ENCODE assay signal across 12 mouse cellular contexts in genomic region chr3:58485883-58486282, GRCm38 (mm10). TPM values are rescaled to one million over a fixed set of nuclear protein-coding genes. Genes with fewer than 3 reads are reported as not detected.
DNase-seq lines count a peak whose midpoint lies in the region; ATAC-seq and TF ChIP-seq lines count a peak whose summit lies in the region.
"Had no signal": no experiment of that assay in that cellular context is flagged by ENCODE, and none has a peak within 500 bp of the region (broad histone marks: within the 10 kb centered on the region; RNA-seq: fewer than 3 reads in every experiment).

No protein-coding gene starts in this region.

- H3K4me2 ChIP-seq in kidney, embryonic 14.5 days (replicated peaks; ENCODE audit: low read depth, low read length): no peak overlapping the region
- H3K4me2 ChIP-seq: embryonic facial prominence, embryonic 13.5 days; kidney, embryonic 15.5 days; neural tube, embryonic 13.5 days had no signal

- DNase-seq in kidney, adult 2 months: no peak
- DNase-seq in CD4-positive, CD25-positive, alpha-beta regulatory T cell, adult 2 months (ENCODE audit: low read depth, low spot score): peak; percentile 69
- peak; percentile 7 for DNase-seq in brain, embryonic 14.5 days (ENCODE audit: low read depth)
- no peak for DNase-seq in layer of hippocampus, adult 18-20 months (ENCODE audit: low spot score in 2 of 2)
- DNase-seq in adrenal gland, adult 18-20 months (ENCODE audit: low spot score in 2 of 2): no peak
- no peak for DNase-seq in adrenal gland, adult 2 months
- DNase-seq: heart, adult 18-20 months had no signal

- H3K9ac ChIP-seq in kidney, embryonic 14.5 days (ENCODE audit: low read depth, low read length): no peak overlapping the region
- H3K9ac ChIP-seq: embryonic facial prominence, embryonic 13.5 days; kidney, embryonic 15.5 days; neural tube, embryonic 13.5 days had no signal

- no peak overlapping the region for H3K4me3 ChIP-seq in kidney, adult 2 months (ENCODE audit: insufficient read depth, low read depth, low read length)
- H3K4me3 ChIP-seq in kidney, embryonic 14.5 days (ENCODE audit: low read length): no peak overlapping the region
- H3K4me3 ChIP-seq: embryonic facial prominence, embryonic 13.5 days; kidney, embryonic 15.5 days; neural tube, embryonic 13.5 days had no signal

- no peak for ATAC-seq in kidney, embryonic 14.5 days (ENCODE audit: low FRiP score, low TSS enrichment)
- peak; percentile 88 for ATAC-seq in neutrophil, adult 5-6 weeks (ENCODE audit: extremely low read depth, insufficient number of reproducible peaks, low FRiP score, poor library complexity, severe bottlenecking)

- TF ChIP-seq CTCF in kidney, adult 2 months (conservative IDR thresholded peaks at IDR 0.05; ENCODE audit: insufficient read depth, insufficient read length, low read depth, low read length): peak; percentile 50
- peak; percentile 41; the same call in 1 of the 2 replicates for TF ChIP-seq CTCF in brain, embryonic 14.5 days (IDR thresholded peaks at IDR 0.05; ENCODE audit: borderline replicate concordance, extremely low read depth, insufficient read depth, insufficient read length)

- no peaks in the 10 kb centered on the region for H3K27me3 ChIP-seq in kidney, adult 2 months (replicated peaks; ENCODE audit: control insufficient read depth, insufficient read depth, low read length)
- H3K27me3 ChIP-seq in kidney, embryonic 14.5 days (ENCODE audit: control insufficient read depth, insufficient read depth, low read length): no peaks in the 10 kb centered on the region
- H3K27me3 ChIP-seq: embryonic facial prominence, embryonic 13.5 days; kidney, embryonic 15.5 days; neural tube, embryonic 13.5 days had no signal

- no peaks in the 10 kb centered on the region for H3K4me1 ChIP-seq in kidney, adult 2 months (ENCODE audit: control insufficient read depth, insufficient read depth, low read length)
- H3K4me1 ChIP-seq in kidney, embryonic 14.5 days (ENCODE audit: control insufficient read depth, insufficient read depth, low read length): no peaks in the 10 kb centered on the region
- H3K4me1 ChIP-seq: embryonic facial prominence, embryonic 13.5 days; kidney, embryonic 15.5 days; neural tube, embryonic 13.5 days had no signal

- 72% methylated on average over 7 of the region's 7 CpGs for WGBS in kidney, adult 2 months
- WGBS in kidney, embryonic 14.5 days: 79% methylated on average over 7 of the region's 7 CpGs

- no peaks in the 10 kb centered on the region for H3K36me3 ChIP-seq in kidney, adult 2 months (ENCODE audit: control insufficient read depth, insufficient read depth, low read length)
- no peaks in the 10 kb centered on the region for H3K36me3 ChIP-seq in kidney, embryonic 14.5 days (ENCODE audit: control insufficient read depth, insufficient read depth, low read length)
- H3K36me3 ChIP-seq: embryonic facial prominence, embryonic 13.5 days; kidney, embryonic 15.5 days; neural tube, embryonic 13.5 days had no signal

- no peak for TF ChIP-seq POLR2A in kidney, adult 2 months (IDR thresholded peaks at IDR 0.05; ENCODE audit: low read depth, low read length)
- TF ChIP-seq POLR2A in brain, embryonic 14.5 days (IDR thresholded peaks at IDR 0.05; ENCODE audit: borderline replicate concordance, extremely low read depth, insufficient read depth, insufficient read length, poor library complexity, severe bottlenecking): no peak

- H3K27ac ChIP-seq in kidney, adult 2 months (ENCODE audit: insufficient read depth, low read depth, low read length): no peak overlapping the region
- no peak overlapping the region for H3K27ac ChIP-seq in kidney, embryonic 14.5 days (ENCODE audit: low read depth, low read length)
- H3K27ac ChIP-seq: embryonic facial prominence, embryonic 13.5 days; kidney, embryonic 15.5 days; neural tube, embryonic 13.5 days had no signal

- no peaks in the 10 kb centered on the region for H3K9me3 ChIP-seq in kidney, embryonic 14.5 days (ENCODE audit: control insufficient read depth, low read length)
- H3K9me3 ChIP-seq: kidney, embryonic 15.5 days; neural tube, embryonic 13.5 days had no signal

RNA-seq across cellular contexts. Expression of gene Eif2a, which starts 39.7 kb away (rescaled TPM):
- polyA plus RNA-seq in kidney, adult 2 months (2012; rRNA removed): 10.6 and 15.4 TPM in 2 replicates
- polyA plus RNA-seq in kidney, embryonic 14.5 days (2014; fragmentation: Nextera tagmentation; extraction: Ambion mirVana): 71.1 and 72.0 TPM in 2 replicates
- 39.9 and 40.9 TPM in 2 replicates for polyA plus RNA-seq in brain, embryonic 14.5 days (2012; rRNA removed)
- 33.6 and 43.1 TPM in 2 replicates for total RNA-seq in neutrophil, adult 5-6 weeks (2017)
- total RNA-seq in layer of hippocampus, adult 18-20 months (2021): 10 to 100 TPM; 44.1 to 48.3 TPM
- total RNA-seq in adrenal gland, adult 18-20 months (2021): 10 to 100 TPM; 42.2 to 50.8 TPM
- total RNA-seq in adrenal gland, adult 2 months (2021): 10 to 100 TPM; 47.1 to 49.9 TPM
- 0.74 and 1.0 TPM in 2 replicates for polyA plus RNA-seq in adrenal gland, adult 2 months (2012; rRNA removed)

RNA-seq across cellular contexts. Expression of gene Serp1, which starts 39.8 kb away (rescaled TPM):
- polyA plus RNA-seq in kidney, adult 2 months (2012; rRNA removed): 32.7 and 37.7 TPM in 2 replicates
- polyA plus RNA-seq in kidney, embryonic 14.5 days (2014; fragmentation: Nextera tagmentation; extraction: Ambion mirVana): 99.5 and 130 TPM in 2 replicates
- polyA plus RNA-seq in brain, embryonic 14.5 days (2012; rRNA removed): 30.4 and 32.7 TPM in 2 replicates
- total RNA-seq in neutrophil, adult 5-6 weeks (2017): 375 and 392 TPM in 2 replicates
- 10 to 100 TPM; 21.8 to 22.5 TPM for total RNA-seq in layer of hippocampus, adult 18-20 months (2021)
- total RNA-seq in adrenal gland, adult 18-20 months (2021): 100 to 1,000 TPM in 1 of 2 experiments, 10 to 100 TPM in 1; 89.9 to 124 TPM
- total RNA-seq in adrenal gland, adult 2 months (2021): 100 to 1,000 TPM in 1 of 2 experiments, 10 to 100 TPM in 1; 96.4 to 103 TPM
- 104 and 105 TPM in 2 replicates for polyA plus RNA-seq in adrenal gland, adult 2 months (2012; rRNA removed)

Comparison
In these comparisons a context has a peak if more than half of its experiments do, and no peak if none do; other contexts are left out.
1. DNase-seq: peak in CD4-positive, CD25-positive, alpha-beta regulatory T cell, adult 2 months (single experiment) and brain, embryonic 14.5 days (single experiment); none in kidney, adult 2 months (single experiment), layer of hippocampus, adult 18-20 months (0 of 2), adrenal gland, adult 18-20 months (0 of 2) and adrenal gland, adult 2 months (single experiment).